Mouse (Mus musculus): ENCODE measurements around the gene Hist1h1c. TPM values are rescaled to one million over a fixed set of nuclear protein-coding genes. Genes with fewer than 3 reads are reported as not detected.

The Hist1h1c gene
- polyA plus RNA-seq, 1 experiment from 2014 or later: 11.8 TPM

Small RNA genes within 50 kb of the gene (microRNA-seq; reads per million reads assigned to microRNA genes)
- not detected for gene Gm44314
- gene Gm44484: 0.88 reads per million

Other genes with a start within 250 kb of the Hist1h1c start
- gene Btn2a2, start 250.0 kb upstream of the Hist1h1c start, polyA plus RNA-seq (2016; fragmentation: Nextera tagmentation; extraction: Ambion mirVana): 0.99 and 1.9 TPM in 2 replicates
- gene Hist1h4h, start 207.8 kb upstream of the Hist1h1c start, polyA plus RNA-seq (2016; fragmentation: Nextera tagmentation; extraction: Ambion mirVana): 2.4 and 4.5 TPM in 2 replicates
- 8.0 and 11.7 TPM in 2 replicates for gene Hist1h2af, start 204.9 kb upstream of the Hist1h1c start, polyA plus RNA-seq (2016; fragmentation: Nextera tagmentation; extraction: Ambion mirVana)
- gene Hist1h3g, start 203.4 kb upstream of the Hist1h1c start, polyA plus RNA-seq (2016; fragmentation: Nextera tagmentation; extraction: Ambion mirVana): 4.7 and 5.3 TPM in 2 replicates
- 0.56 and 0.69 TPM in 2 replicates for gene Hist1h2bh, start 195.4 kb upstream of the Hist1h1c start, polyA plus RNA-seq (2016; fragmentation: Nextera tagmentation; extraction: Ambion mirVana)
- gene Hist1h3f, start 194.8 kb upstream of the Hist1h1c start, polyA plus RNA-seq (2016; fragmentation: Nextera tagmentation; extraction: Ambion mirVana): 1.3 and 1.4 TPM in 2 replicates
- 0.73 and 1.3 TPM in 2 replicates for gene Hist1h4f, start 187.2 kb upstream of the Hist1h1c start, polyA plus RNA-seq (2016; fragmentation: Nextera tagmentation; extraction: Ambion mirVana)
- 0.59 and 0.67 TPM in 2 replicates for gene Hist1h1d, start 185.5 kb upstream of the Hist1h1c start, polyA plus RNA-seq (2016; fragmentation: Nextera tagmentation; extraction: Ambion mirVana)
- 5.6 and 7.8 TPM in 2 replicates for gene Hist1h3e, start 176.4 kb upstream of the Hist1h1c start, polyA plus RNA-seq (2016; fragmentation: Nextera tagmentation; extraction: Ambion mirVana)
- 109 and 113 TPM in 2 replicates for gene Hist1h2ae, start 167.6 kb upstream of the Hist1h1c start, polyA plus RNA-seq (2016; fragmentation: Nextera tagmentation; extraction: Ambion mirVana)
- 7.3 and 8.1 TPM in 2 replicates for gene Hist1h2bg, start 167.4 kb upstream of the Hist1h1c start, polyA plus RNA-seq (2016; fragmentation: Nextera tagmentation; extraction: Ambion mirVana)
- gene Hist1h2bf, start 164.6 kb upstream of the Hist1h1c start, polyA plus RNA-seq (2016; fragmentation: Nextera tagmentation; extraction: Ambion mirVana): 2.4 and 3.5 TPM in 2 replicates
- 1.3 and 3.9 TPM in 2 replicates for gene Hist1h2ad, start 164.4 kb upstream of the Hist1h1c start, polyA plus RNA-seq (2016; fragmentation: Nextera tagmentation; extraction: Ambion mirVana)
- gene Hist1h3d, start 163.0 kb upstream of the Hist1h1c start, polyA plus RNA-seq (2016; fragmentation: Nextera tagmentation; extraction: Ambion mirVana): 7.7 and 9.6 TPM in 2 replicates
- 109 and 120 TPM in 2 replicates for gene Hist1h4d, start 157.2 kb upstream of the Hist1h1c start, polyA plus RNA-seq (2016; fragmentation: Nextera tagmentation; extraction: Ambion mirVana)
- 2.3 and 4.2 TPM in 2 replicates for gene Hist1h2be, start 117.7 kb upstream of the Hist1h1c start, polyA plus RNA-seq (2016; fragmentation: Nextera tagmentation; extraction: Ambion mirVana)
- 19.6 and 20.6 TPM in 2 replicates for gene Hist1h1e, start 116.2 kb upstream of the Hist1h1c start, polyA plus RNA-seq (2016; fragmentation: Nextera tagmentation; extraction: Ambion mirVana)
- 0.60 and 0.98 TPM in 2 replicates for gene Hist1h2ac, start 54.9 kb upstream of the Hist1h1c start, polyA plus RNA-seq (2016; fragmentation: Nextera tagmentation; extraction: Ambion mirVana)
- gene Hist1h2bc, start 54.6 kb upstream of the Hist1h1c start, polyA plus RNA-seq (2016; fragmentation: Nextera tagmentation; extraction: Ambion mirVana): 16.9 and 17.0 TPM in 2 replicates
- 0.26 TPM in 1 of 2 replicates, not detected in the other for gene Hist1h1t, start 43.0 kb upstream of the Hist1h1c start, polyA plus RNA-seq (2016; fragmentation: Nextera tagmentation; extraction: Ambion mirVana)
- gene Hist1h4c, start 40.4 kb upstream of the Hist1h1c start, polyA plus RNA-seq (2016; fragmentation: Nextera tagmentation; extraction: Ambion mirVana): 6.4 and 6.5 TPM in 2 replicates
- gene Hfe, start 28.0 kb upstream of the Hist1h1c start, polyA plus RNA-seq (2016; fragmentation: Nextera tagmentation; extraction: Ambion mirVana): 1.6 and 2.0 TPM in 2 replicates
- 9.6 TPM in 2 replicates for gene Hist1h3c, start 6.8 kb downstream of the Hist1h1c start, polyA plus RNA-seq (2016; fragmentation: Nextera tagmentation; extraction: Ambion mirVana)
- gene Hist1h2bb, start 7.9 kb downstream of the Hist1h1c start, polyA plus RNA-seq (2016; fragmentation: Nextera tagmentation; extraction: Ambion mirVana): 3.5 and 3.7 TPM in 2 replicates
- gene Hist1h2ab, start 12.3 kb downstream of the Hist1h1c start, polyA plus RNA-seq (2016; fragmentation: Nextera tagmentation; extraction: Ambion mirVana): 55.9 and 60.6 TPM in 2 replicates
- 6.3 and 9.7 TPM in 2 replicates for gene Hist1h3b, start 13.5 kb downstream of the Hist1h1c start, polyA plus RNA-seq (2016; fragmentation: Nextera tagmentation; extraction: Ambion mirVana)
- 4.4 and 5.9 TPM in 2 replicates for gene Hist1h4b, start 18.2 kb downstream of the Hist1h1c start, polyA plus RNA-seq (2016; fragmentation: Nextera tagmentation; extraction: Ambion mirVana)
- gene Hist1h4a, start 22.4 kb downstream of the Hist1h1c start, polyA plus RNA-seq (2016; fragmentation: Nextera tagmentation; extraction: Ambion mirVana): 0.51 and 0.62 TPM in 2 replicates
- 3.0 and 5.3 TPM in 2 replicates for gene Hist1h3a, start 23.6 kb downstream of the Hist1h1c start, polyA plus RNA-seq (2016; fragmentation: Nextera tagmentation; extraction: Ambion mirVana)
- gene Hist1h1a, start 24.9 kb downstream of the Hist1h1c start, polyA plus RNA-seq (2016; fragmentation: Nextera tagmentation; extraction: Ambion mirVana): 2.1 and 4.0 TPM in 2 replicates
- gene Trim38, start 31.1 kb downstream of the Hist1h1c start, polyA plus RNA-seq (2016; fragmentation: Nextera tagmentation; extraction: Ambion mirVana): not detected in 2 replicates
- gene Slc17a2, start 68.2 kb downstream of the Hist1h1c start, polyA plus RNA-seq (2016; fragmentation: Nextera tagmentation; extraction: Ambion mirVana): 0.04 TPM in 1 of 2 replicates, not detected in the other
- not detected in 2 replicates for gene Slc17a3, start 100.6 kb downstream of the Hist1h1c start, polyA plus RNA-seq (2016; fragmentation: Nextera tagmentation; extraction: Ambion mirVana)
- gene Slc17a1, start 128.9 kb downstream of the Hist1h1c start, polyA plus RNA-seq (2016; fragmentation: Nextera tagmentation; extraction: Ambion mirVana): not detected in 2 replicates
- not detected in 2 replicates for gene Slc17a4, start 176.2 kb downstream of the Hist1h1c start, polyA plus RNA-seq (2016; fragmentation: Nextera tagmentation; extraction: Ambion mirVana)
- gene Hist1h2ba, start 195.3 kb downstream of the Hist1h1c start, polyA plus RNA-seq (2016; fragmentation: Nextera tagmentation; extraction: Ambion mirVana): not detected in 2 replicates
- gene Hist1h2aa, start 195.7 kb downstream of the Hist1h1c start, polyA plus RNA-seq (2016; fragmentation: Nextera tagmentation; extraction: Ambion mirVana): not detected in 2 replicates

All from limb, embryonic 10.5 days (tissue).